Mouse (Mus musculus) forebrain, embryonic 14.5 days (tissue): ENCODE results near the gene Twf1. TPM values are rescaled to one million over a fixed set of nuclear protein-coding genes. Genes with fewer than 3 reads are reported as not detected.

ENCODE experiments used
- ATAC-seq: fragments of 200-750 bp; cut with Nextera tagmentation; 2 replicates; pipeline ENCODE4 v1.8.0; 2017; ENCODE audit warnings: mild to moderate bottlenecking, moderate library complexity
- DNase-seq: peaks from one replicate; pipeline ENCODE4 v3.0.0-alpha.2; 2015; ENCODE audit warnings: low spot score
- H3K27ac ChIP-seq: fragments of 300-500 bp; sonication (generic); 2 replicates; pipeline ENCODE4 v1.5.1; 2014; ENCODE audit warnings: low read depth, mild to moderate bottlenecking, control low read depth, low read length, moderate library complexity
- H3K27me3 ChIP-seq: fragments of 300-500 bp; sonication (generic); replicated peaks from 2 replicates; pipeline ENCODE4 v1.6.1; 2014; ENCODE audit warnings: low read length, control low read depth, mixed read lengths; ENCODE audit not compliant: control insufficient read depth, insufficient read depth
- H3K36me3 ChIP-seq: fragments of 300-500 bp; sonication (generic); 2 replicates; pipeline ENCODE4 v1.6.1; 2014; ENCODE audit warnings: low read length, control low read depth; ENCODE audit not compliant: control insufficient read depth, insufficient read depth
- H3K4me1 ChIP-seq: fragments of 300-500 bp; sonication (generic); 2 replicates; pipeline ENCODE4 v1.6.1; 2014; ENCODE audit warnings: antibody characterized with exemption, low read length, control low read depth; ENCODE audit not compliant: control insufficient read depth, insufficient read depth
- H3K4me2 ChIP-seq: fragments of 300-500 bp; sonication (generic); 2 replicates; pipeline ENCODE4 v1.6.1; 2014; ENCODE audit warnings: mild to moderate bottlenecking, control low read depth, low read length
- H3K4me3 ChIP-seq: fragments of 300-500 bp; sonication (generic); 2 replicates; pipeline ENCODE4 v1.5.1; 2014; ENCODE audit warnings: low read depth, low read length, control low read depth
- H3K9ac ChIP-seq: fragments of 300-500 bp; sonication (generic); 2 replicates; pipeline ENCODE4 v1.6.1; 2014; ENCODE audit warnings: mild to moderate bottlenecking, low read length, control low read depth, moderate library complexity
- H3K9me3 ChIP-seq: fragments of 300-500 bp; sonication (generic); replicated peaks from 2 replicates; pipeline ENCODE4 v1.6.1; 2016; ENCODE audit warnings: low read length, control low read depth, mixed read lengths; ENCODE audit not compliant: control insufficient read depth
- WGBS: fragments of 180-500 bp; shearing (Covaris S2); extraction: QIAGEN DNeasy Blood & Tissue Kit; methylation state at CpG from one replicate; pipeline ENCODE4 v1.1.7; 2014; 5-methylcytosine and 5-hydroxymethylcytosine counted together
- polyA plus RNA-seq: library from polyadenylated mRNA; unstranded; fragments of >200 nt; fragmentation: Nextera tagmentation; extraction: Ambion mirVana; gene quantifications from 2 replicates; pipeline ENCODE4 v1.2.1, GENCODE M21; 2014

Twf1 gene
- polyA plus RNA-seq, 1 experiment from 2014 or later: 105 TPM

DNA sequence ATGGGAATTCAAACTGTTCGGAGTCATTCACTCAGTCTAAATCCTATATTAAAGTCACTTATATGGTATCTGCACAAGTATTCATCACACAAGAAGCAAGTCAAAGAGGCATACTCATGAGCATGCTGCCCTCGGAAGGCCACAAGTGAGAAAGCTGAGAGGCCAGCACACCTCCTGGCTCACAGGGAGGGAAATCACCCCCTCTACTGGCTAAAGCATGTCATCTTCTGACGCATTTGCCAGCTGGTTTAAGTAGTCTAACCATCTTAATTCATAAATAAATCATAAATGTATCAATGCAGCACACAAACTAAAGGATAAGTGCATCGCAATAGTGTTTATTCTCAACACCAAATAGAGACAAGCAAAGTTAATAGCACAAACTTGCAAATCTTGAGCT lies 5.0 kb downstream of the Twf1 start:
- Histone ChIP-seq H3K36me3 (peaks cover 54% of the 10 kb centered on the region), H3K4me2 (no peak overlapping the region), H3K27me3 (no peaks in the 10 kb centered on the region), H3K4me3 (no peak overlapping the region), H3K9me3 (no peaks in the 10 kb centered on the region), H3K27ac (no peak overlapping the region), H3K4me1 (peaks cover 2% of the 10 kb centered on the region; the same call in 1 of the 2 replicates), H3K9ac (no peak overlapping the region)
- 90% methylated on average over 4 of the region's 4 CpGs for WGBS
- no peak for ATAC-seq
- DNase-seq: no peak

DNA sequence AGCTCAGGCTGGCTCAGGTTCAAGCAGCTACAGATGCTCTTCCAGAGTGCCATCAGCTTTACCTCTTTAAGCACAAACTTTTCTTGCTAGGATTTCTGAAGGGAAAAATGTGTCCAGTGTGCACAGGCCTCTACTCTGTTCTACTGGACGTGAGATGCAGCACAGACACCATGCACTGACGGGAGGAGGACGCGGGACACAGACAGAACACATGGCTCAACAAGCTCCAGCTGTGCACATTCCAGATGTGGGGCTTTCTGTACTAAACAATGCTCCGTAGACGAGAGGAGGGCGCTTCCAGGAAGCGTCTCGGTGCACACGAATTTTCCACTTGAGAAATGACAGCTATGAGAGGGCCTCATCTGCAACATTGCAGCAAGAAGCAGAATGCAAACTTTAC lies 6.5 kb downstream of the Twf1 start:
- ATAC-seq (no peak), DNase-seq (no peak)
- Histone ChIP-seq H3K36me3 (peaks cover 65% of the 10 kb centered on the region), H3K27me3 (no peaks in the 10 kb centered on the region), H3K4me2 (no peak overlapping the region), H3K9me3 (no peaks in the 10 kb centered on the region), H3K4me3 (no peak overlapping the region), H3K4me1 (no peaks in the 10 kb centered on the region; the same call in 1 of the 2 replicates), H3K27ac (no peak overlapping the region), H3K9ac (no peak overlapping the region)
- WGBS: 92% methylated on average over 10 of the region's 10 CpGs

DNA sequence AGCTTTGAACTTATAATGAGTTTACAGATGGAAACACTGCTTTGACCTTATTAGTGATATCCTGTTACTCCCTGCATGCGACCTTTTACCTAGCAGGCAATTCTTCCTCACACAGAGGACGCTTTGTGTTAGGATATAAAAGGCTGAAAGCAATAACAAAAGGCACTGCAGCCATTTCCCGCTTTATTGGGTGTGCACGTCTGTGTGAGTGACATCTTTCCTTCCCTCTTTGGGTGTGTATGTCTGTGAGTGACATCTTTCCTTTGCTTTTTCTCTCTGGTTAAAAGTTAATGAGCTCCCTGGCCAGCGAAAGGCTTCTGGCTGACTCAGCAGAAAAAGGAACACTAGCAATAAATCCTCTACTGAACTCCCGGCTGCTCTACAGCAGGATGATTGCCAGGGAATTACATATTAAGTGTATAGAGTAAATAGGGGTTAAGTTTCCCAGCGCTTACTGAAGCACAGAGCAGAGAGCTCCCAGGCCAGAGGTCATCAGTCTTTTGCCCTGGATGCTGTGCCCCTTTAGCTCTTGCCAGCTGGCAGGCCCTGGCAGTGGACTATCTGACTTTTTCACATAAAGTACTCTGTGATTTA lies 7.6 kb downstream of the Twf1 start:
- WGBS: 24% methylated on average over 7 of the region's 7 CpGs

DNA sequence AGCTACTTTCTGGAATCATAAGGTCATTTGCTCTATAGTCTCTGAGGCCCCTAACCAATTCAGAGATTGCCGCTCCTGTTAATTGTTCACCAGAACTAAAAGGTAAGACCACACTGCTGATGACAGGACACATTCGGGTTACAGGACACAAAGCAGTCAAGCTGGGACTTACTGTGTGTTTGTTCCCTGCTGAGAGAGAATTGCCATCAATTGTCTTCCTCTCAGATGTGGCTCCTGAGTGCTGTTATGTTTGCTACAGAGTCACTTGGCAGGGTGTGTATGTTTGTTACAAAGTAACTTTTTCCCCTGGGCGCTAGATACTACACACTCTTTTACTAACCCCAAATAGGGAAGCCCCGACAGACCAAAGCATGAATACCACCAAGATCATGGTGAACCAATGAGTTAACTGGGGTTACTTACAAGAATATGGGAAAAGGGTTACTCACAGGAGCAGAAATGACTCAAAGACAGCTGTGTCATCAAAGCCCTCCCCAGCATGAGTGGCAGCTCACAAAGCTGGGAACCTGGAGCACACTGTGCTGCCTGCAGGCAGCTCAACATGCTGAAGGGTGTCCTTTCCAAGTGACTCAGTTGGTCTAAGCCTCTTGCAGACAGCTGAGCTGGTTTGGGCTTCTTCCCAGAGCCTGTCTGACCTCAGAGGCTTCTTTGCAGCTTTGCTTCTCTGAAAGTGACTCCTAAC lies 15.0 kb downstream of the Twf1 start:
- no peak for ATAC-seq

More for the DNA sequence above, 7.6 kb downstream of the Twf1 start:
- no peak for ATAC-seq
- Histone ChIP-seq H3K27ac (no peak overlapping the region), H3K9me3 (no peaks in the 10 kb centered on the region), H3K4me3 (no peak overlapping the region), H3K4me2 (no peak overlapping the region), H3K27me3 (no peaks in the 10 kb centered on the region), H3K9ac (no peak overlapping the region), H3K4me1 (no peaks in the 10 kb centered on the region), H3K36me3 (peaks cover 67% of the 10 kb centered on the region)
- no peak for DNase-seq

DNA sequence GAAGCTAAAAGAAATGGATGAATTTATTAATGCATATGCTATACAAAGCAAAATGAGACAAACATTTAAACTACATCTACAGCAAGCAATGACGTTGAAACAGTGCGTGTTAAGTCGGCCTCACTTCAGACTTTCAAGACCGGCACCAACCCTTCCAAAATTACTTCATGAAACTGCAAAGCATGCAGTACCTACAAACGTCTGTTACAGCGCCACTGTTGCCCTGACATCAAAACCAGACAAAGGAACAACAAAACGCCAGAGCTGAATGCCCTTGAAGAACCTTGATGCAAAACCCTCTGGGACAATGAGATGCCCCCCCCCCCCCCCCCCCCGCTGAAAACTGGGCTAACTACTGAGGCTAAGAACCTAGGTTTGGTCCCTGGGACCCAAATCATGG lies 16.9 kb downstream of the Twf1 start:
- 63% methylated on average over 8 of the region's 8 CpGs for WGBS
- DNase-seq: no peak
- no peaks in the 10 kb centered on the region for H3K36me3 ChIP-seq

More for the DNA sequence above, 15.0 kb downstream of the Twf1 start:
- H3K4me1 ChIP-seq: no peaks in the 10 kb centered on the region
- H3K9ac ChIP-seq: no peak overlapping the region
- DNase-seq: no peak
- no peak overlapping the region for H3K27ac ChIP-seq
- no peaks in the 10 kb centered on the region for H3K9me3 ChIP-seq
- WGBS: 65% methylated on average over 4 of the region's 4 CpGs
- no peak overlapping the region for H3K4me2 ChIP-seq
- H3K4me3 ChIP-seq: no peak overlapping the region
- peaks cover 13% of the 10 kb centered on the region for H3K36me3 ChIP-seq
- H3K27me3 ChIP-seq: no peaks in the 10 kb centered on the region

DNA sequence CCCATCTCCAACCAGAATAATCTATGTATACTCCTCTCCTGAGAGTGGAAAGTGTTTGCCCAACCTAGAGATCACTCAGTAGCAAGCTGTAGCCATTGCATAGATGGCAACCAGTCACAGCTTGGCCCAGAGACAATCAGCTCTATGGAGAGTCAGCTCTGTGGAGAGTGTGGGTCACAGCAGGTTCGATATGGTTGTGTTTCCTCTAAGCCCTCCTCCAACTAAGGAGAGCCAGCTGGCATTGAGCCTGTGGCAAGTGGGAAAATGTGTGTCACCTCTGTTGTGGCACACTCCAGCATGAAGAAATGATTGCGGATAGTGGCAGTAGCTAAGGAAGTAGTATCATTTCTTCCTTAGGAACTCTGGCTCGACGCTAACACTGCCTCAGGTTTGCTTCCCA lies 18.2 kb downstream of the Twf1 start:
- Histone ChIP-seq H3K4me3 (no peak overlapping the region), H3K9ac (no peak overlapping the region), H3K36me3 (no peaks in the 10 kb centered on the region), H3K4me1 (no peaks in the 10 kb centered on the region), H3K9me3 (no peaks in the 10 kb centered on the region), H3K27ac (no peak overlapping the region), H3K4me2 (no peak overlapping the region), H3K27me3 (no peaks in the 10 kb centered on the region)
- DNase-seq (no peak), ATAC-seq (no peak)
- WGBS: 82% methylated on average over 4 of the region's 4 CpGs

More for the DNA sequence above, 16.9 kb downstream of the Twf1 start:
- H3K4me3 ChIP-seq: no peak overlapping the region
- no peak overlapping the region for H3K27ac ChIP-seq
- H3K9ac ChIP-seq: no peak overlapping the region
- H3K27me3 ChIP-seq: no peaks in the 10 kb centered on the region
- H3K4me1 ChIP-seq: no peaks in the 10 kb centered on the region
- no peak overlapping the region for H3K4me2 ChIP-seq
- no peaks in the 10 kb centered on the region for H3K9me3 ChIP-seq
- no peak for ATAC-seq

DNA sequence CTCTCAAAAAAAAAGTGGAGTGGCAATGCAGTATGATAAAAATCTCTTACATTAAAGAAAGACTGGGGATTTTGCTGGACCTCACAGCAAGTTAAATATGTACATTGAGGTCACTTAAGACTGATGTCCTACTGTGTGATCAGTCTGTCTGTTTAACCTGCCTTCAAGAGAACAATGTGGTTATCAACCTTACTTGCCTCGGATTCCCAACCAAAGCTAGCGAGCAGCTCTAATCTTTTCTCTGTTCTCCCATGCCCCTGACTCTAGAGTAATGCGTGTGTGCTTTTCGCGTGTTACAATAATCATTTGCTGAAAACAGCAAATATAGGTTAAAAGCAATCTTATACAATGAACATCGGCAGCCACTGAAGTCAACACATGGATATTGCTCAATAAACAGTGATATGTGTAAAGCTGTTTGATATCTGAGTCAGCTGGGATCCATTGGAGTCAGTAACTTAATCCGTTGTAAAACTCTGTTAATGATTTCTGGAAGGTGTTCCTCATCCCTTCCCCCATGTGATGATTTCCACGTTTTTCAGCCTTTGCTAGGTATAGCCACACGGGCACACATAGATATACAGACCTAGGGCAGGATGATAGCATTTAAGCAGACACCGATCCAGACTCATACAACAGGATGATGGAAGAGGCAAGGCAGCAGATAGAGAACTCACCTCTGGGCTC lies 21.1 kb downstream of the Twf1 start:
- H3K9ac ChIP-seq: no peak overlapping the region
- H3K4me3 ChIP-seq: no peak overlapping the region
- H3K9me3 ChIP-seq: no peaks in the 10 kb centered on the region
- no peak for DNase-seq
- ATAC-seq: no peak
- no peak overlapping the region for H3K4me2 ChIP-seq
- H3K27ac ChIP-seq: no peak overlapping the region
- WGBS: 90% methylated on average over 10 of the region's 10 CpGs
- no peaks in the 10 kb centered on the region for H3K27me3 ChIP-seq
- H3K36me3 ChIP-seq: no peaks in the 10 kb centered on the region
- no peaks in the 10 kb centered on the region for H3K4me1 ChIP-seq

DNA sequence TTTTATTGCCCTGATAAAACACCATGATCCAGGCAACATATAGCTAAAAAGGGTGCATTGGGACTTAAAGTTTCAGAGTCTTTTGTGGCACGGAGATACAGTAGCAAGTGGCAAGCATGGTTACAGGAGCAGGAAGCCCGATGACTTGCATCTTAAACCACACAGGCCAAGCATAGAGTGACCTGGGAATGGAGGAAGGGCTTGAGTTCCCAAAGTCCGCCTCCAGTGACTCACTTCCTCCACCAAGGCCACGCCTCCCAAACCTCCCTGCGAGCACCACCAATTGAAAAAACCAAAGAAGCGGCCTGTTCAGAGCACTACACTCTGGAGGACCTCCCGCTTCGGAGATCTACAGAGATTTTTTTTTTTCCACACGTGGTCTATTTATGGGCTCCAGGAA lies 23.8 kb downstream of the Twf1 start:
- Histone ChIP-seq H3K9me3 (no peaks in the 10 kb centered on the region), H3K4me2 (no peak overlapping the region)
- no peak for ATAC-seq

DNA sequence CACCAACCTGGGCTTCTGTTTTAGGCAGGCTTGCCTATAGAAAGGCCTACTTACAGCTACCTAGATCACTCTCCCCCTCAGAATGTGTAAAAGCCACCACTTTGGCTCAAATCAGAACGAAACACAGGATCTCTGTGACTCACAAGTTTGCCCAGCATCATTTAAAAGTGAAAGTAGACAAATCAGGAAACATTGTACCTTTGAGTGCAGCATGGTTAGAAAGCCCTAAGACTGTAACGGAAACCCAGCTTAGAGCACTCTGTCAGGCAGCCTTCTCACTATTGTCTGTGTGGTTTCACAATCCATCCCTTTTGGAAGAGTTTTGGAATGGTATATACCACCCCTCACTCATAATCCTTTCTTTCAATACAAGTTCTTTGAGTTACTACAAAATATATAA lies 24.8 kb downstream of the Twf1 start:
- H3K4me1 ChIP-seq: no peaks in the 10 kb centered on the region
- no peaks in the 10 kb centered on the region for H3K27me3 ChIP-seq
- DNase-seq (no peak), ATAC-seq (no peak)
- no peak overlapping the region for H3K4me2 ChIP-seq
- no peak overlapping the region for H3K27ac ChIP-seq
- WGBS: 85% methylated on average over 2 of the region's 2 CpGs
- no peaks in the 10 kb centered on the region for H3K9me3 ChIP-seq
- H3K36me3 ChIP-seq: no peaks in the 10 kb centered on the region
- H3K4me3 ChIP-seq: no peak overlapping the region
- no peak overlapping the region for H3K9ac ChIP-seq

More for the DNA sequence above, 23.8 kb downstream of the Twf1 start:
- Histone ChIP-seq H3K4me3 (no peak overlapping the region), H3K9ac (no peak overlapping the region), H3K27ac (no peak overlapping the region), H3K36me3 (no peaks in the 10 kb centered on the region), H3K27me3 (no peaks in the 10 kb centered on the region), H3K4me1 (no peaks in the 10 kb centered on the region)
- DNase-seq: no peak
- 91% methylated on average over 9 of the region's 9 CpGs for WGBS
